Comparison of ENCODE assay signal across 9 mouse cellular contexts in the genomic region with DNA sequence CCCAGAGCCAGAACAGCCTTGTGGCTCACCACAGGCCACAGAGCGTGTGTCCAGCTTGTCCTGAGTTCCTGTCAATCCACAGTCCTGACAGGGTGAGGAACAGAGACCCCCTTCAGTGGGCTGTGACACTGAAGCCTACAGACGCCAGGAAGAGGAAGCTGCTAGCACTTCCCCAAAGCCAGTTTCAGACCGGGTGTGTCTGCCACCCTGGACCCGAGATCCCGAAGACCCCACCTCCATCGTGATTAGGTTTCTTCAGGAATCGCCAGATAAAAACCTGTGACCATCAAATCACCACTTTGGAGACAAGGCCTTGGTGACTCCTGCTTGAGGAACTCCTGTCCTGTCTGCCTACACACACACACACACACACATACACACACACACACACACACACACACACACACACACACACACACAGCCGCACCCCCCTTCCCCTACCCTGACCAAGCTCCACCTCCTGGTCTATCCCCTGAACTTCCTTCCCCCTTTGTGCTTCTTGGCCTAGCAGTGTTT. TPM values are rescaled to one million over a fixed set of nuclear protein-coding genes. Genes with fewer than 3 reads are reported as not detected.
DNase-seq lines count a peak whose midpoint lies in the region; ATAC-seq lines count a peak whose summit lies in the region.
"Had no signal": no experiment of that assay in that cellular context is flagged by ENCODE, and none has a peak within 500 bp of the region (broad histone marks: within the 10 kb centered on the region; RNA-seq: fewer than 3 reads in every experiment).

No protein-coding gene starts in this region.

- DNase-seq in CD4-positive, CD25-positive, alpha-beta regulatory T cell, adult 2 months (ENCODE audit: low read depth, low spot score): peak; percentile 50
- DNase-seq in liver, embryonic 11.5 days (ENCODE audit: low spot score): no peak
- DNase-seq in thymus, postnatal 0 days (ENCODE audit: low spot score): peak; percentile 39
- no peak for DNase-seq in embryo, embryonic 10.5 days (ENCODE audit: low spot score)
- DNase-seq in ovary, postnatal 10 days (ENCODE audit: low spot score): no peak

- H3K36me3 ChIP-seq in midbrain, embryonic 12.5 days: no peaks in the 10 kb centered on the region
- H3K36me3 ChIP-seq in midbrain, embryonic 15.5 days (replicated peaks): no peaks in the 10 kb centered on the region
- H3K36me3 ChIP-seq in liver, embryonic 11.5 days (ENCODE audit: control insufficient read depth, insufficient read depth, low read length): no peaks in the 10 kb centered on the region

- no peak overlapping the region for H3K4me2 ChIP-seq in midbrain, embryonic 12.5 days (replicated peaks)
- no peak overlapping the region for H3K4me2 ChIP-seq in midbrain, embryonic 15.5 days
- peak overlapping the region; percentile 14 for H3K4me2 ChIP-seq in liver, embryonic 11.5 days

- H3K4me3 ChIP-seq in midbrain, embryonic 12.5 days: no peak overlapping the region
- no peak overlapping the region for H3K4me3 ChIP-seq in midbrain, embryonic 15.5 days
- H3K4me3 ChIP-seq in liver, embryonic 11.5 days (ENCODE audit: low read depth, low read length): no peak overlapping the region
- H3K4me3 ChIP-seq: erythroblast, embryonic 14.5 days had no signal

- WGBS in midbrain, embryonic 12.5 days: 45% methylated on average over 7 of the region's 8 CpGs
- WGBS in midbrain, embryonic 15.5 days: 42% methylated on average over 8 of the region's 8 CpGs
- 24% methylated on average over 8 of the region's 8 CpGs for WGBS in liver, embryonic 11.5 days

- no peaks in the 10 kb centered on the region for H3K27me3 ChIP-seq in midbrain, embryonic 12.5 days
- no peaks in the 10 kb centered on the region for H3K27me3 ChIP-seq in midbrain, embryonic 15.5 days (replicated peaks)
- H3K27me3 ChIP-seq in liver, embryonic 11.5 days (replicated peaks; ENCODE audit: control insufficient read depth, insufficient read depth, low read length): no peaks in the 10 kb centered on the region

- ATAC-seq in CD4-positive, CD25-positive, alpha-beta regulatory T cell, adult 4 months: no peak
- ATAC-seq in midbrain, embryonic 12.5 days (ENCODE audit: low FRiP score, low read depth): no peak
- no peak for ATAC-seq in midbrain, embryonic 15.5 days (replicated peaks)
- no peak for ATAC-seq in liver, embryonic 11.5 days (replicated peaks; ENCODE audit: low FRiP score)

- H3K9me3 ChIP-seq in midbrain, embryonic 12.5 days: no peaks in the 10 kb centered on the region
- H3K9me3 ChIP-seq in midbrain, embryonic 15.5 days: no peaks in the 10 kb centered on the region
- H3K9me3 ChIP-seq in liver, embryonic 11.5 days (ENCODE audit: control insufficient read depth, low read length): no peaks in the 10 kb centered on the region

- H3K27ac ChIP-seq in midbrain, embryonic 12.5 days (replicated peaks): peak overlapping the region; percentile 27
- no peak overlapping the region for H3K27ac ChIP-seq in midbrain, embryonic 15.5 days
- no peak overlapping the region; the same call in 1 of the 2 replicates for H3K27ac ChIP-seq in liver, embryonic 11.5 days (ENCODE audit: low read depth, low read length)

- H3K9ac ChIP-seq in midbrain, embryonic 12.5 days (replicated peaks): no peak overlapping the region
- H3K9ac ChIP-seq in midbrain, embryonic 15.5 days: no peak overlapping the region
- no peak overlapping the region for H3K9ac ChIP-seq in liver, embryonic 11.5 days (ENCODE audit: low read depth, low read length)

- H3K4me1 ChIP-seq in midbrain, embryonic 12.5 days: peaks cover 59% of the 10 kb centered on the region
- H3K4me1 ChIP-seq in midbrain, embryonic 15.5 days: peaks cover 37% of the 10 kb centered on the region
- peaks cover 14% of the 10 kb centered on the region for H3K4me1 ChIP-seq in liver, embryonic 11.5 days (replicated peaks; ENCODE audit: control insufficient read depth, insufficient read depth, low read length)

RNA-seq across cellular contexts. Expression of gene Gnai2, which starts 5.1 kb away (rescaled TPM):
- 100 to 1,000 TPM; 120 to 139 TPM for polyA plus RNA-seq in CD4-positive, CD25-positive, alpha-beta regulatory T cell, adult 4 months (2017; shearing (Covaris generic))
- polyA plus RNA-seq in midbrain, embryonic 12.5 days (2016; fragmentation: Nextera tagmentation; extraction: Ambion mirVana): 635 and 641 TPM in 2 replicates
- polyA plus RNA-seq in midbrain, embryonic 15.5 days (2015; fragmentation: Nextera tagmentation; extraction: Ambion mirVana): 299 and 386 TPM in 2 replicates
- 217 and 233 TPM in 2 replicates for polyA plus RNA-seq in liver, embryonic 11.5 days (2014; fragmentation: Nextera tagmentation; extraction: Ambion mirVana)
- 466 and 479 TPM in 2 replicates for polyA plus RNA-seq in thymus, postnatal 0 days (2015; fragmentation: Nextera tagmentation; extraction: Ambion mirVana)

RNA-seq across cellular contexts. Expression of gene Slc38a3, which starts 29.0 kb away (rescaled TPM):
- polyA plus RNA-seq in CD4-positive, CD25-positive, alpha-beta regulatory T cell, adult 4 months (2017; shearing (Covaris generic)): not detected
- polyA plus RNA-seq in midbrain, embryonic 12.5 days (2016; fragmentation: Nextera tagmentation; extraction: Ambion mirVana): 13.9 and 14.8 TPM in 2 replicates
- polyA plus RNA-seq in midbrain, embryonic 15.5 days (2015; fragmentation: Nextera tagmentation; extraction: Ambion mirVana): 31.8 and 40.4 TPM in 2 replicates
- polyA plus RNA-seq in liver, embryonic 11.5 days (2014; fragmentation: Nextera tagmentation; extraction: Ambion mirVana): 3.9 and 4.0 TPM in 2 replicates
- polyA plus RNA-seq in thymus, postnatal 0 days (2015; fragmentation: Nextera tagmentation; extraction: Ambion mirVana): 0.60 and 1.1 TPM in 2 replicates

RNA-seq across cellular contexts. Expression of gene Sema3b, which starts 31.3 kb away (rescaled TPM):
- polyA plus RNA-seq in CD4-positive, CD25-positive, alpha-beta regulatory T cell, adult 4 months (2017; shearing (Covaris generic)): not detected
- polyA plus RNA-seq in midbrain, embryonic 12.5 days (2016; fragmentation: Nextera tagmentation; extraction: Ambion mirVana): 3.2 TPM in 2 replicates
- polyA plus RNA-seq in midbrain, embryonic 15.5 days (2015; fragmentation: Nextera tagmentation; extraction: Ambion mirVana): 4.3 and 4.9 TPM in 2 replicates
- 0.63 and 0.79 TPM in 2 replicates for polyA plus RNA-seq in liver, embryonic 11.5 days (2014; fragmentation: Nextera tagmentation; extraction: Ambion mirVana)
- polyA plus RNA-seq in thymus, postnatal 0 days (2015; fragmentation: Nextera tagmentation; extraction: Ambion mirVana): 1.4 and 1.8 TPM in 2 replicates
- polyA plus RNA-seq: erythroblast, embryonic 14.5 days had no signal

RNA-seq across cellular contexts. Expression of gene Gnat1, which starts 39.2 kb away (rescaled TPM):
- 1 to 10 TPM in 1 of 2 experiments, not detected in 1; 1.6 TPM for polyA plus RNA-seq in CD4-positive, CD25-positive, alpha-beta regulatory T cell, adult 4 months (2017; shearing (Covaris generic))
- polyA plus RNA-seq in midbrain, embryonic 12.5 days (2016; fragmentation: Nextera tagmentation; extraction: Ambion mirVana): 1.9 and 2.7 TPM in 2 replicates
- polyA plus RNA-seq in midbrain, embryonic 15.5 days (2015; fragmentation: Nextera tagmentation; extraction: Ambion mirVana): 2.1 and 2.2 TPM in 2 replicates
- 4.7 and 5.0 TPM in 2 replicates for polyA plus RNA-seq in liver, embryonic 11.5 days (2014; fragmentation: Nextera tagmentation; extraction: Ambion mirVana)
- polyA plus RNA-seq in thymus, postnatal 0 days (2015; fragmentation: Nextera tagmentation; extraction: Ambion mirVana): 0.62 and 0.85 TPM in 2 replicates
- polyA plus RNA-seq: erythroblast, embryonic 14.5 days had no signal

RNA-seq across cellular contexts. Expression of gene Ifrd2, which starts 52.9 kb away (rescaled TPM):
- 10 to 100 TPM; 30.1 to 36.2 TPM for polyA plus RNA-seq in CD4-positive, CD25-positive, alpha-beta regulatory T cell, adult 4 months (2017; shearing (Covaris generic))
- polyA plus RNA-seq in midbrain, embryonic 12.5 days (2016; fragmentation: Nextera tagmentation; extraction: Ambion mirVana): 20.1 and 21.1 TPM in 2 replicates
- 14.5 and 16.9 TPM in 2 replicates for polyA plus RNA-seq in midbrain, embryonic 15.5 days (2015; fragmentation: Nextera tagmentation; extraction: Ambion mirVana)
- polyA plus RNA-seq in liver, embryonic 11.5 days (2014; fragmentation: Nextera tagmentation; extraction: Ambion mirVana): 219 and 230 TPM in 2 replicates
- polyA plus RNA-seq in thymus, postnatal 0 days (2015; fragmentation: Nextera tagmentation; extraction: Ambion mirVana): 43.6 and 48.7 TPM in 2 replicates

Comparison
In these comparisons a context has a peak if more than half of its experiments do, and no peak if none do; other contexts are left out.
1. DNase-seq: peak in CD4-positive, CD25-positive, alpha-beta regulatory T cell, adult 2 months (single experiment) and thymus, postnatal 0 days (single experiment); none in liver, embryonic 11.5 days (single experiment), embryo, embryonic 10.5 days (single experiment) and ovary, postnatal 10 days (single experiment).